Mouse (Mus musculus): ENCODE measurements around the gene Hsdl2.

DNA sequence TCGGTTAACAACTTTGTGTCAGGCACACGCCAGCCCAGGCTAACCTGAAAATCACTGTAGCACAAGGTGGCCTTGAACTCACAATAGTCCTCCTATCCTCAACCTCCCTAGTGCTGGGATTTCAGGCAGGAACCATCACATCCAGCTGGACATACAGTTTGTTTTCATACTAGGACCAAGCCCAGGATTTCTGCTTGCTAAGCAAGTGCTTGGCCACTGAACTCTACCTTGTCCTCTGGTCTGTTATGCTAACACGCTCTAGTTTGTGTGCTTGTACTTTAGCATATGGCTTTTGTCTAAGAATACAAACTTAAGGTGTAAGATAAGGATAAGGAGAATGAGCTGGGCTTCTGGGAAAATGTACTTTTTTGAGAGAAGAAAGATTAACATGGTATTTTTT lies 63.1 kb downstream of the Hsdl2 start:
- TF ChIP-seq POLR2A (IDR thresholded peaks at IDR 0.05; ENCODE audit: extremely low read depth, insufficient read depth, low read length) (no peak), CTCF (IDR thresholded peaks at IDR 0.05; ENCODE audit: low read depth, low read length) (no peak)

Data from liver, adult 2 months (tissue).